Mouse (Mus musculus): ENCODE measurements around the gene Zmynd12.

The Zmynd12 gene

DNA sequence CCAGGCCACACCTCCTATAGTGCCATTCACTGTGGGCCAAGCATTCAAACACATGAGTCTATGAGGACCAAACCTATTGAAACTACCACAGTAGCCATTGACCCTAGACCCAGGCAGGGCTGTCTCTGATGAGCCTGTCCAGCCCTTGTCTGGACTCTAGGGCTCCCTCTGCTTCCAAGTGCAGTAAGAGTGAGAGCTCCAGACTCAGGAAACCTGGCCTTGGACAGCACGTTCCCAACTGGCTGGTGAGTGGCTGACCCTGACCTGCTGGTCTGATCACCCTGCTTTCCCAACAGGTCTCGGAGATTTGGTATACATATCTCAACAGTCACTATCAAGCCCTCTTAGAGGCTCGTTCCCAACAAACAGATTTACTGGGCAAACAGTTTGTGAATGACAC lies 25.2 kb downstream of the Zmynd12 start:
- DNase-seq (ENCODE audit: low read depth): no peak

DNA sequence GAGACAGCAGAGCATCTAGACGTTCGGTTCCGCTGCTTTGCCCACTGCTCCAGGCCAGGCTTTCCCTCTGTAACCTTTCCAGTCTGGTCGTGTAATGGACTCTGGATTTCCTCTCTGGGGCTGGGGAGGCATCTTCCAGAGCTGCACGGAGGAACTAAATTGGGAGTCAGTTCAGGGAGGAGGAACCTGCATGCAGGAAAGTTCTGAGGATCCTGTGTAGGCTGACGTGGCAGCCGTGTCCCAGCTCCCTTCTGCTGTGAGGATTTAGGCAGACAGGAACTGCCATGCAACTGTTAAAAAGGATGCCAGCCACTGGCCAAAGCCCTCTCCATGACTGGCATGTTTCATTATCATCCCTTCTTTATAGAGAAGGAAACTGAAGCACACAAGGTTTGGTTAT lies 27.8 kb downstream of the Zmynd12 start:
- DNase-seq (ENCODE audit: low read depth): no peak

DNA sequence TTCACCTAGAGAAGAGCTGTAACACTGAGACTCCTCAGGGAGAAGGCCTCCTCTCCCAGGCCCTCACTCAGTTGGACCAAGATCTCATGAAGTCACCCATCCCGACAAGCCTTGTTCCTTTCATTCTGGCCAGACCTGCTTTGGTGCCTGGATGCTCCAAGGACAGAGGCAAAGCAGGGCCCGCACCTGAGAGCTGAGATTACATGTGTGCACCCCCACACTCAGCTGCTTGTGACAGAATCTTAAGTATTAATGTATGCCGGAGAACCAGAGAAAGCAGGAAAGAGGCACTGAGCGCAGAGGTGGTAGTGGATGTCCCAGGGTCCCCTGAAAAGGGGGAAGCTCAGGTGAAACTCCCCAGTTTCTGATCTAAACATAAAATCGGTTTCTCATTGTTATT lies 30.5 kb downstream of the Zmynd12 start:
- DNase-seq (ENCODE audit: low read depth): no peak

DNA sequence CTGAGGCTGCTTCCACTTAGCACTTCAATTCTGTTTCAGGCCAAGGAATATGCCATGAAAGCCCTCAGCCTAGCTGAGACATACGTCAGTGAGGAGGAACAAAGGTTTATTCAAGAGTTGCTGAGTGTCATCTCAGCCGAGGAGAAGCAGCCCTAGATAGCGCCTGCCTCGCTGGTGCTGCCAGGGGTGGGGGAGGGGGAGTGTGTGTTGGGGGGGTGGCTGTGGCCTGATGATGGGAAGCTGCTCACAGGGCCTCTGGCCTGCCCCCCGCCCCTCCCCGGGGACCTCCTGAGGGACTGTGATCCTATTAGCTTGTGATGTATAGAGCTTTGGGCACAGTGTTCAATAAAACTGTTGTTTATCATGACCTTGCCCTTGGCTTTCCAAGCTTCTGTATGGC lies 30.9 kb downstream of the Zmynd12 start:
- no peak for DNase-seq (ENCODE audit: low read depth)

DNA sequence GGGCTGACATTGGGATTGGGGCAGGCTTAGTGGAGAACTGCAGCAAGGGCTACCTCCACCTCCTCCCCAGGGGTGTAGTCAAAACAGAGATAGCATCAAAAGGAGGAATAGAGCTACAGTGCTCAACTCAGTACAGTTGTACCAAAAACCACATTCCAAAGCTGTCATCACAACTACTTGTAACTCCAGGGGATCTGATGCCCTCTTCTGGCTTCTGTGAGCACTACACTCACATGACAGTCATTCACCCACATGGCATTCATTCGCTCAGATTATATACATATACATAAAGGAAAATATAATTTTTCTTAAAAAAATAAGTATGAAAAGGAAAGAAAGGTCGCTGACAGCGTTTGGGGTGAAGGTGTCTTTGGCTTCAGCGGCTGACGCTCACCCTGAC lies 37.7 kb downstream of the Zmynd12 start:
- DNase-seq (ENCODE audit: low read depth): peak; percentile 50

DNA sequence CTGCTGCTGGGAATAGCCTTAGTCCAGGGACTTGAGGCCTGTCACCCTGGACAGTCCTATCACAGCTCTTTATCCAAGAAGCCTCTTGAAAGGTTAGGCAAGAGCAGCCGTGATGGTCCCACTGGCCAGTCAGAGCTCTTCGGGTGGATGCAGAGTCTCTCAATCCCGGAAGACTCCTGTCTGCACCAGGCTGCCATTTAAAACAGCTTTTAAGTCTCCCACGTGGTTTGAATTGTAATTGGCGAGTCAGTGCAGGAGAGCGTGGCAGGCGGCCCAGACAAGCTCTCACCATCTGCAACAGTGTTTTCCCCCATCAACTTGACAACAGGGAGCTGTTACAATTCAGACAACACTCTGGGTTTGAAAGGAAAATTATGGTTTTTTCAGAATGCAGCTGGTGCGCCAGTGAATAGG lies 38.1 kb downstream of the Zmynd12 start:
- DNase-seq (ENCODE audit: low read depth): peak; percentile 81

DNA sequence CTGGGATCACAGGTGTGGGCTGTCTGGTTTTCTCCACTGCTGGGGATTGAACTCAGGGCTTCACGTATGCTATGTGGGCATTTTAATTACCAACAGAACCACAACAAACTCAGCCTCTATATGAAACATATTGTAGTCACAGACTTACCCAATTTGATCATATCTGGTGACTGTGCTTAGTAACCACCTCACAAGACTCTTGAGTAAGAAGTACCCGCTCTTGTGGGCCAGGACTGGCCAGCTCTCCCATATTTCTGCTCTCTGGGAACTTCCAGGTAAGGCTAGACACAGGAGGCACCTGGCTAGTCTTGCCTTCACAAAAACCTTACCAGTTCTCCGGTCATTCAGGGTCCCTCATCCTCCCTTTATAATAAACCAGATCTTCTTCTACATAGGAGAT lies 39.8 kb downstream of the Zmynd12 start:
- DNase-seq (ENCODE audit: low read depth): no peak

DNA sequence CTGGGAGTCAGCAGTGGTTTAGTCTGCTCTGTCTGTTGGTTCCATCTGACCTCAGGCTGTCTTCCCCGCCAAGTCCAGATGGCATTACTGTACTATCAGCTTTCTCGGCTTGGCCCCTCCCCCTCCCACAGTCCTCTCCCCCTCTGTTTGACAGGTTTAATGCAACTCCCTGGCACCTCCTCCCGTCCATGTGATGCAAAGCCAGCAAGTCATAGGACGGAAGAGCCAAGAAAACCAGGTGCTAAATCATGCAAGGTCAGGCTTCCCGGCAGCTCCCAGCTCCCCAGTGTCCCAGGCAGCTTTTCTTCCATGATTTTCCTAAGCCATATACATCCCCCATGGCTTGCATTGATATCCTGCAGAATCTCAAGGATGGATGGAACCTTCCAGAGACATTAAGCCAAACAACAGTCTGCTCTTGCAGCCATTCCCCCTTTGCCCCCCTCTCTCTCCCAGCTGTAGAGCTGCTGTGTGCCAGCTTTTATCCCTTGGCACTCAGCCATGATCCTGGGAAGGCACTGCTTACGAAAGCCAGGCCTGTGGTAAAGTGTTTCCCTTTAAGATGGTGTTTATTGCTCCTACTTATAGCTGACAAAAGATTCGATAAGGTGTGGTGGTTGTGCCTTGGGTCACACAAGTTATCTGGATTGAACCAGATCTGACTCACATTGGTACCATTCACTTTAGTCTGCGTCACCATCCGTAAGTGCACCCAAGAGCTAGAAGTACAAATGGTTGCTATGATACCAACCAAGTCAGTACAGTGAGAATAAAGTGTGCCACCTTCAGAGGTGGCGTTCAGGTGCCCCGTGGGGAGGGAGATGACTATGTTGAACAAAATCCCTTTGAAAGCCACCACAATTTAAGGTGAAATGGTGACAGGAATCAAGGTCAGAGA lies 40.5 kb downstream of the Zmynd12 start:
- peak; percentile 84 for DNase-seq (ENCODE audit: low read depth)

DNA sequence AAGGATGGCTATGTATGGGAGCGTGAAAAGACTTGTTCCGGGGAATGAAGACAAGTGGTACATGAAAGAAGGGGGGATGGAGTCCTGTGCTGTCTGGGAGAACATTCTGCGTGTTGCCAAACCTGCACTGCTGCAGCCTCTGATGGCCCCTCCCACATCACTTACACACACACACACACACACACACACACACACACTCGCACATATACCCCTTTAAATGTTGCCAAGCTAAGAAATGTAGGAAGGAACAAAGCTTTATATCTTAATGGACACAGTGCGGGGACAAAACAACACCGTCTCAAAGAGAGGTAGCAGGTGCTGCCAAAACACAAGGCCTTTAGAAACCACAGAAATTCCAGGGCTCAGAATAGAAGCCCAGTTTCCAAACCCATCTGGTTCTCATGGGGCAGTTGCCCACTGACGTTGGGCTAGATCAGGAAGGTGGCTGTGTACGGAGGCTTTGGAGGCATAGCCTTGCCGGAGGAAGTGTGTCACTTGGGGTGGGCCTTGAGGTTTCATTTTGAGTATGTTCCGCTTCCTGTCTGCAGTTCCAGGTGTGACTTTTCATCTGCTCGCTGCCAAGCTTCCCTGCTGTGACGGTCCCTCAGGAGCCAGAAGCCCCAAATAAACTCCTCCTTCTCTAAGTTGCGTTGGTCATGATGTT lies 41.3 kb downstream of the Zmynd12 start:
- no peak for DNase-seq (ENCODE audit: low read depth)

DNA sequence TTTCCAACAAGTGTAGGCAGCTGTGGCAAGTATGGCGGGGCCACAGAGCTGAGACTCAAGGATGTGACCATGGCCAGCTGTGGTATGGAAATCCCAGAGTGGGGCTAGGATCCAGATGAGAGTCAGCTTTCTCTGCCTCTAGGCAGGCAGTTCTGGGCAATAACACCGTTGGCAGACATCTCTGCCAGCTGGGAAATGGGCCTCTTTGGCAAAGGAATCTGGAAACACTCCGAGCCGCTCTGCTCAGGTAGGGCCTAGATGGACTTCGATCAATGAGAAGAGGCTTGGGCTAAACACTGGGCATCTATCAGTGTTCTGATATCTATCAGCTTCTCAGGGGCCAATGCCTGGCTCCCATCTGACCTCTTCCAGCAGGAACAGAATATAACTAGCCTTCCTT lies 43.2 kb downstream of the Zmynd12 start:
- DNase-seq (ENCODE audit: low read depth): no peak

DNA sequence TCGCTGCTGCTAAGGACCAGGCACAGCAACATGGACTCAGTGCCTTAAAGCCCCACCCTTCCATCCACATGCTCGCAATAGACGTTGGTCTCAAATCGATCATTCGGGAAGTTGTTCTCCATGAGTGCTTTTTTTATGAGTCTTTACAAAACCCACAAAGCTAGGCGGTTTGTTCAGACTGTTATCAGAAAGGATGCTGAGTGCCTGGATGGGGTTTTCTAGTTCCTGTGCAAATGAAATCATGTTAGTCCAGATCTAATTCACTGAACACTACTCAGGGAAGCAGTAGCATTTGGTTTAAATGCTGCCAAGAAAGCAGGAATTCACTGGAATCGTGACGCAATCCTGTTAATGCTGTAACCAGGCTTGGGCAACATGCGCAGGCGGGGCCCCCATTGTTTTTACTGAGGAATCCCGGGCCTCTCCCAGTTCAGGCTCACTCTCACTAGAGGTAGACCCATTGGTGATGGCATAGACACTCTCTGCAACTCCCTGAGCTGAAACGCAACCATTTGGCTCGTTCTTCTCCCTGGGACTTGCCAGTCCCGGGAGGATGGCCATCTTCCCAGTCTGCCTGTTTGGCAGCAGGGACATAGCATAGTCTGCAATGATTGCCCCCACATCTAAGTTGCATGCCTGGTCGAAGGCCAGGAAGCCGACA lies 45.2 kb downstream of the Zmynd12 start:
- DNase-seq (ENCODE audit: low read depth): peak; percentile 53

DNA sequence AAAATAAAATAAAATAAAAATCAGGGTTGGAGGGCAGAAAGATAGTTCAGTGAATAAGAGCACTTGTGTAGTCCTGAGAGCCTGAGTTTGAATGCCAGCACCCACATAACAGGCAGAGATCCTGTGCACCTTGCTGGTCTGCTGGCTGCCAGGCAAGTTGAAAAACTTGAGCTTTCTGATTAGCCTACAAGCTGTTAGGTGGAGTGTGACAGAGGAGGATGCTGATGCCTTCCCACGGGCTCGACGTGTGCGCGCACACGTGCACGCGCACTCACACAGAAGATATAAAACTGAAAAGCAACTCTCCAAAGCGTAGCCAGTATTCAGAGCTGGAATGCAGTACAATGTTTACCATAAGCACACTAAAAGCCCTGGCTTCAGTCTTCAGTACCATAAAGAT lies 49.9 kb downstream of the Zmynd12 start:
- no peak for DNase-seq (ENCODE audit: low read depth)

DNA sequence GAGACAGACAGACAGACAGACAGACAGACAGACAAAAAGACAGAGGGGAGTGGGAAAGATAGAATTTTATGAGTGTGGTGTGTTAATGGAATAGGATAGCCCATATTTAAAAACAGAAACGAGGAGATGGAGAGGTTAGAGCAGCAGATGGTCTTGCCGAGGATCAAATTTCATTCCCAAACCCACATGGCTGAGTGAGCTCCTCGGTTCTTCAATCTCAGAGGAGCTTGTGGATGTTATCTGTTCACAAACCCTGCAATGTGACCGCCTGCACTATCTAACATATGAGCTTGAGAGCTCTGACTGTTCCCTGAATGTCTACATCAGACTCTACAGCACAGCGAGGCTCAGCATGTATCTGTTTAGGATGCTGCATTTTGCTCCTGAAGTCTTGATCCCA lies 50.5 kb downstream of the Zmynd12 start:
- DNase-seq (ENCODE audit: low read depth): no peak

DNA sequence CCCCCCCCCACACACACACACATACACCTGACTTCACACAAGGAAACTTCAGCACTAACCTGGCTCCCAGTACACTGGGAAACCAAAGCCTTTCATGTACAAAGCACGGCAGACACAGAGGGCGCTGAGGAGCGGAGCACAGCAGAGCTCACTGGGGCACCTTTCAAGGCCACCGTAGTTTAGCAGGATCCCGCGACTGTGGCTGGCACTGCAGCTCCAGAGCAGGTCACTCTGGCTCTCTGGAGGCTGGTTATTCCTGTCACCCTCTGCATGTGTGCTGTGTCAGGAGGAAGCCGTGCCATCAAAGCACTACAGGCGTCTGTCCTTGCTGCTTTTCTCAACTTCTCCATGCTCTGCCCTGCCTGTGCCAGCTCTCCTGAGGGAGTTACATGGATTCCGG lies 60.4 kb downstream of the Zmynd12 start:
- DNase-seq (ENCODE audit: low read depth): no peak

DNA sequence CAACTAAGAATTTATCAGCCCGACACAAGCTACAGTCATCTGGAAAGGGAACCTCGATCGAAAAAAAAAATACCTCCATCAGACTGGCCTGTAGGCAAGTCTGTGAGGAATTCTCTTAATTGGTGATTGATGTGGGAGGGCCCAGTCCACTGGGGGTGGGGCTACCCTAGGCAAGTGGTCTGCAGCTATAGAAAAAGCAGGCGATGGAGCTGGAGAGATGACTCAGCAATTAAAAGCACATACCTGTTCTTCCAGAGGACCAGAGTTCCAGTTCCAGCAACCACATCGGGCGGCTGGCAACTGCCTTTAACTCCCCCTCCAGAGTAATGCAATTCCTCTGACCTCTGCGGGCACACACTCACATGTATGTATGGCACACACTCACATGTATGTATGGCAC lies 62.3 kb downstream of the Zmynd12 start:
- peak; percentile 33 for DNase-seq (ENCODE audit: low read depth)

DNA sequence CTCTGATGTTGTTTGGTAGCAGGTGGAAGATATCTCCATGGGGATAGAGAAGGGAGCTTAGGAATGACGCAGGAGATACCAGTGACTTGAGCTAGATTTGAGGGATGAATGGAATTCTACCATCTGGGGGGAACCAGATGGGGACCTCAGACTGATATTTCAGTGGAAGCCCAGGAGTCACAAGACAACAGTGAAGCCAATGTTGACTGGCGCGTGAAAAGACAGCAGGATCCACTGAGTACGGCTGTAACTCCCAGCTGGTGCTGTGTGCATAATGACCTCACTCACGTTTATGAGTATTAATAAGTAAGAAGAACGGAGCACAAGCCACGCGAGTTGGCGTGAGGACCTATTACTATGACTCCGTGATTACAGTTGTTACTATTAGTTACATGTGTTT lies 67.1 kb downstream of the Zmynd12 start:
- DNase-seq (ENCODE audit: low read depth): no peak

DNA sequence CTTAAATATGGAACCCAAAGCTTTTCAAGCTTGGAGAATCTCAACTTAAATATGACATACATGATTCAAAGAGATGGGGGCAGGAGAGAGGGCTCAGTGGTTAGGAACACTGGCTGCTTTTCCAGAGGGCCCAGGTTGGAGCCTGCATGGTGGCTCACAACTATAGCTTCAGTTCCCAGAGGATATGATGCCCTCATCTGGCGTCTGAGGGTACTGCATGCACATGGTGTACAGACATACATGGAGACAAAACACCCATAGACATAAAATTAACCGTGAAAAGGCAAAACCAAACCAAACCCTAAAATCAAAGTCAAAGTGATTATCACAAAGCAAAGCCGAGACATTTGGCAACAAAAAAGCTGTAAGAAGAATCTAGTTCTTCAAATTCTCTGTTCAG lies 68.2 kb downstream of the Zmynd12 start:
- peak; percentile 51 for DNase-seq (ENCODE audit: low read depth)

DNA sequence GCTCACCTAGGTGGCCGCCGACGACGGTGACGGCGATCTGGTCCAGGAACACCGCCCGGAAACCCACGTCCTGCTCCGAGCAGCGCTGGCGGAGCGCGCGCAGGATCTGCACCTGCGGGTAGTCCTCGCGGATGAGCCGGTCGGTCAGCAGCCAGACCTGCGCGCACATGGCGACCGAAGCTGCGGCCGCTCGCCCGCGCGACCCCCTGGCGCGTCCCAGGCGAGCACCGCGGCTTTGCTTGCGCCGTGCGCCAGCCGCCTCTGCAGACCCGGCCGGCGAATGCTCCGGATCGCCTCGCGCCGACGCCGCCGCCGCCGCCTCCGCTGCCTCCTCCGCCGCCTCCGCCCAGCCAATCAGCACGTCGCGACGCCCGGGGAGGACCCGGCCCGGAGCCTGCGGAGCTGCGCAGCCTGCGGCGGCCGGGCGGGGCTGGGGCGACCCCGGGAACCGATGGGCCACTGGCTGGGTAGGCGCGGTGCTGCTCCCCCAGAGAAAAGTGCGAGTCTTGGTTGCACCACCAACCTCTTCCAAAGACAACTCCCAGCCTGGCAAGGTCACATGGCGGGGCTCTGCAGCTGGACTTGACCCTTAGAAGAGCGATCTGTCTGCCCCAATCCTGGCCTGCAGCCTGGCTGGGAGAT lies 69.8 kb downstream of the Zmynd12 start, which contains the start of gene Rimkla:
TSS of gene Rimkla (minus strand) at position 338 of the 642 bp plus-strand sequence.
- DNase-seq (ENCODE audit: low read depth): no peak

DNA sequence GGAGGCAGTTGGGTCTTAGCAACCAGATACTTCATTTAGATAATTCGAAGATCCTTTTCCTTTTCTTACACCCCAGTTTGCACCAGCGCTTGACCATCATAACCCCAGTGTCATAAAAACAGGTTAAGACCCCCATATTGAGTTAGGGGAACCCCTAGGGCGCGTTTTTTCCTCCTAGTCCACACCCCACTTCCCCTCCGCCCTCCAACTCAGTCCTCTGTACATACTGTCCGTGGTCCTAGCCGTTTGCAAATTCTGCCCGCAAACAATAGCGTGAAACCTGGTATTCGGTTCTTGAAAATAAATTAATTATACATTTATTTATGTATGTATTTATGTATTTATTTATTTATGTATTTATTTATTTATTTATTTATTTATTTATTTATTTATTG lies 70.3 kb downstream of the Zmynd12 start:
- no peak for DNase-seq (ENCODE audit: low read depth)

DNA sequence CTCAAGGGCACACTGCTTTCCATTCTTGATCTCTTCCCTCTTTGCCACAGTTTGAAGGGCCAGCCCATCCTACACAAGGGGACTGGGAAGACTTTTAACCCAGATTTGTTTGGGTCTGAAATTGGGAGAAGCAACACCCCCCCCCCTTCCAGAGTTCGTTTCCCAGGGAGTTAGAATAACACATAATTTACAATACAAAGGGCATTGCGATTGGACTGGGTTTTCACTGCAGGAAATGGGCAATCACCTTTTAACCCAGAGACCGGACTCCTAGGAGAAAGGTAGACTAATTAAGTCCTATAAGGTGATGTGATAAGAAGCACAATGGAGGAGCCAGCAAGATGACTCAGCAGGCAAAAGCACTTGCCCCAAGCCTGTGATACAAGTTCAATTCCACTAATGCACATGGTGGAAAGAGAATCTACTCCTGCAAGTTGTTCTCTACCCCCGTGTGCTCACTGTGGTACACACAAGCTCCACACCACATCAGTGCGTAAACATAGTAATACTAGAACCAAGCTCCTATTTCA lies 75.8 kb downstream of the Zmynd12 start:
- DNase-seq (ENCODE audit: low read depth): no peak

DNA sequence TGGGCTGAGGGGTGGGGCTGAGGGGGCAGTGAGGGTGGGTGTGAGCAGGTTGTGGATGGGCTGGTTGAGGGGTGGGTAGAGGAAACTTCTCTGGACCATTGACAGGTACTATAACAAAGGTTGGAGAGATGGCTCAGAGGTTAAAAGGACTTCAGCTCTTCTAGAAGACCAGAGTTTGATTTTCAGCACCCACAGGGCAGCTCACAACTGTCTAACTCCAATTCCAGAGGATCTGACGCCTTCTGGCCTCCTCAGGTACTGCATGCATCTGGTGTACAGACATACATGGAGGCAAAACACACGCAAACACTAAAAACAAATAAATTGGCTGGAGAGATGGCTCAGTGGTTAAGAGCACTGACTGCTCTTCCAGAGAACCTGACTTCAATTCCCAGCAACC lies 89.0 kb downstream of the Zmynd12 start:
- peak; percentile 25 for DNase-seq (ENCODE audit: low read depth)

DNA sequence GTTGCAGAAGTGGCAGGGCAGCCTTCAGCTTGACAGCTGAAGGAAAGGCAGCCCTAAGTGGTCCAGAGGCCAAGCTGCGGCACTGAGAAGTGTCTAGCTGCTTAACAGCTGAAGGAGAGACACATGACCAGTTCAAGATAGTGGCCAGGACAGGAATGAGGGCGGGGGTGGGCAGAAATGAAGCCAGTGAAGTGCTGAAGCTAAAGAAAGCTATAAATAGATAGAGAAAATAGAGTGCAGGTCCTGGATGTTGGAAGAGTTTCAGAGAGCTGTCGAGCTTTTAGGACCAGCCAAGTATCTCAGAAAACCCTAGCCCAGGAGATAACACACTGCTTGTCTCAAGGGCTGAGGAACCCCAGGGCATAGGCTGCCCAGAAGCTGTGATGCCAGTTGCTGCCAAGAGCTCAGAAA lies 90.1 kb downstream of the Zmynd12 start:
- peak; percentile 18 for DNase-seq (ENCODE audit: low read depth)
